Mouse (Mus musculus): Measurements from ENCODE around the gene Nptn. TPM values are rescaled to one million over a fixed set of nuclear protein-coding genes. Genes with fewer than 3 reads are reported as not detected.

Nptn gene
- polyA plus RNA-seq, 1 experiment from 2014 or later: 128 TPM

Other genes starting within 250 kb of the Nptn start
- not detected in 2 replicates for gene Tbc1d21, start 211.8 kb upstream of the Nptn start, polyA plus RNA-seq (2014; fragmentation: Nextera tagmentation; extraction: Ambion mirVana)
- 3.0 and 4.0 TPM in 2 replicates for gene Insyn1, start 93.6 kb upstream of the Nptn start, polyA plus RNA-seq (2014; fragmentation: Nextera tagmentation; extraction: Ambion mirVana)
- gene Cd276, start 26.8 kb upstream of the Nptn start, polyA plus RNA-seq (2014; fragmentation: Nextera tagmentation; extraction: Ambion mirVana): 25.3 and 45.4 TPM in 2 replicates
- 1.7 and 2.1 TPM in 2 replicates for gene Rec114, start 161.7 kb downstream of the Nptn start, polyA plus RNA-seq (2014; fragmentation: Nextera tagmentation; extraction: Ambion mirVana)
- gene Hcn4, start 241.2 kb downstream of the Nptn start, polyA plus RNA-seq (2014; fragmentation: Nextera tagmentation; extraction: Ambion mirVana): 0.36 and 0.51 TPM in 2 replicates

All from kidney, embryonic 14.5 days (tissue).